Mouse (Mus musculus): ENCODE measurements around the gene Lce3d. TPM values are rescaled to one million over a fixed set of nuclear protein-coding genes. Genes with fewer than 3 reads are reported as not detected.

Gene Lce3d
- total RNA-seq (2015; ENCODE audit: low replicate concordance) (not detected in 2 replicates), total RNA-seq (2017; ENCODE audit: low replicate concordance) (not detected in 2 replicates)

DNA sequence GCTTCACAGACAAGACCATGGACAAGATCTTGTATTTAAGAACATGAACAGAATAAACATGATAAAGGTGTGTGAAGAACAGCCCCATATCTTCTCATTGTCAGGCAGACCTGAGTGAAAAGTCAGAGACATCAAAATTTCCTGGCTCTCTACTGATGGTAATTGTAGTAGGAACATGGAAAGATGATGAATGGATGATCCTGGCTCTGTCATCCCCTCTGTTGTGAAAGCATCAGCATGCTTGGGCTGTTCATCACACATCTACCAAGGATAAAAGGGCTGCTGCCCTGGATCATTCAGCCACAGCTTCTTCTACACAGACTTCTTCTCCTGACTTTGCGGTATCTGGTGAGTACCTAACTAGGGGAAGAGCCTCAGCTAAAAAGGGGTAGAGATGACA lies at the start of gene Lce3d:
Gene Lce3d, plus strand, starts transcription at position 301 of the 400 bp plus-strand sequence.
- ATAC-seq (replicated peaks; ENCODE audit: low FRiP score, poor library complexity, severe bottlenecking), result no peak

DNA sequence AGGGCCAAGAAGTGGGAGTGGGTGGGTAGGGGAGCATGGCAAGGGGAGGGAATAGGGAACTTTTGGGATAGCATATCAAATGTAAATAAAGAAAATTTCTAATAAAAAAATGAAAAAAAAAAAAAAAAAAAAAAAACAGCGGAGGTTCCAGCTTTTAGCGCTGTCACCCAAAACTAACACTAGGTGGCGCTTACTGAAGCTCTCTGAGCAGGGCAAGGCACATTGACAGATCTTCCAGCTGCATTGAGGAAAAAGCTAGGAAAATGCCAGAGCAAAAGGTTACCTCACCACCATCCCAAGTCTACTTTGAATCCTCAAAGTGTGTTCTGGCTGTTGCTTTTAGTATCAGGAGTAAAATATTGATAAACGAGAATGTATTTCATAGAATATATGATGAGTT lies 49.6 kb upstream of the Lce3d start:
- ATAC-seq (replicated peaks; ENCODE audit: low FRiP score, poor library complexity, severe bottlenecking), result no peak

DNA sequence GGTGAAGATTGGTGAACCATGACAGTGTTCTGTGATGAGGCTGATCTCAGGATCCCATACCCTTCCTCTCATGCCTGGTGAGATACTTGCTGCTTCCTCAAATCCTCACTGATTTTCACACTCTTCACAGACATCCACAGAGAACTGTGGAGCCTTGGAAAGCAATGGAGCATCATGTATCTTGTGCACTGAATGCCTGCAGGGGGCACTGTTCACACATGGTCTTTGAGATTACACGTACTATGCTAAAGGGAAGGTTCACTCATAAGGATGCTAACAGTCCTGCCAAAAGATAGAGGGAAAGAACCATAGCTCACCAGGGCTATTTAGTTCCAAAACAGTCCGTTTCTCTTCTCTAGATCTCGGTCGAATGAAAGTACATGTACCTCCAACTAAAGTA lies 36.8 kb upstream of the Lce3d start:
- no peak for ATAC-seq (replicated peaks; ENCODE audit: low FRiP score, poor library complexity, severe bottlenecking)

DNA sequence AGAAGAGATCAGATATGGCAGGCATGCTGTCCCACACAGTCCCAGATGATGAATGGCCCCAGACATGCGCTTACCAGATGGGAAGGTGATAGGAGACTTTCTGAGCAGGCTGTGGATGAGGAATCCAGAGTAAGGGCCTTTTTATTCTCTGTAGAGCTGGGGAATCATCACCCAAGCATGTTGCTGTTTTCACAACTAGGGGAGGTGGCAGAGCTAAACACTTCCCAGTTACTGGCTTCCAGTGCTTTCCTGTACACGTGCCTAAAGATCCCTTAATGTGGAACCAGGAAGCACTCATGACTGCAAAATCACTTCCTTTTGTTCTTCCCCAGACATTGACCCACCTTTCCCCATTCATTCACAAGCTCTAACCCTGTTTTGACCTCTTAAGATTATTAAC lies 31.1 kb upstream of the Lce3d start, which contains the start of gene Lce3a:
Gene Lce3a, minus strand, starts transcription at position 101 of the 400 bp plus-strand sequence.
- no peak for ATAC-seq (replicated peaks; ENCODE audit: low FRiP score, poor library complexity, severe bottlenecking)

DNA sequence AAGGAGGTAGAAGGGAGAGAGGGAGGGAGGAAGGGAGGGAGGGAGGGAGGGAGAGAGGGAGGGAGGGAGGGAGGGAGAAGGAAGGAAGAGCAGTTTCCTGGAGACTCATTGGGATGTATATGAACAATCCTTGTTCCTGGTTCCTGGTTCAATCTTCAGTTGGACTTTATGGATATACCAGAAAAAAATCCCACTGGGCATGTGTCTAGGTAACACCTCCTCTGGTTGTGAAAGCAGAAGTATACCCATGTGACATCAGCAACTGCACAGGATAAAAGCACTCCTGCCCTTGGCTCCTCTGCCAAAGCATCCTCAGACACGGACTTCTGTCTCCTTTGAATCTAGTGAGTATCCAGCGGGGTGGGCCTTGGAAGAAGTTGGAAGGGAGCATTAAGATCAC lies 24.5 kb upstream of the Lce3d start, which contains the start of gene Lce3b:
Gene Lce3b, plus strand, starts transcription at position 301 of the 400 bp plus-strand sequence.
- no peak for ATAC-seq (replicated peaks; ENCODE audit: low FRiP score, poor library complexity, severe bottlenecking)

DNA sequence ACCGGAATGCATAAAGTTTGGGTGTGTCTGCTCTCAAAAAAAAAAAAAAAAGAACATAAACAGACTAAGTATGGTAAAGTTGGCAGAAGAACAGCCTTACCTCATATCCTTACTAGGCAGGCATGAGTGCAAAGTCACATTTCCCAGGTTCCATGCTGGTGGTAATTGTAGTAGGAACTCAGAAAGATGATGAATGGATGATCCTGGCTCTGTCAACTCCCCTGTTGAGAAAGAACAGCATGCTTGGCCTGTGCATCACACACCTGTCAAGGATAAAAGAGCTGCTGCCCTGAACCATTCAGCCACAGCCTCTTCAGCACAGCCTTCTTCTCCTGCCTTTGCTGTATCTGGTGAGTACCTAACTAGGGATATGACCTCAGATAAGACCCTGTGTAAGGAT lies 13.0 kb upstream of the Lce3d start, which contains the start of gene Lce3c:
Gene Lce3c, plus strand, starts transcription at position 301 of the 400 bp plus-strand sequence.
- ATAC-seq (replicated peaks; ENCODE audit: low FRiP score, poor library complexity, severe bottlenecking), result no peak

DNA sequence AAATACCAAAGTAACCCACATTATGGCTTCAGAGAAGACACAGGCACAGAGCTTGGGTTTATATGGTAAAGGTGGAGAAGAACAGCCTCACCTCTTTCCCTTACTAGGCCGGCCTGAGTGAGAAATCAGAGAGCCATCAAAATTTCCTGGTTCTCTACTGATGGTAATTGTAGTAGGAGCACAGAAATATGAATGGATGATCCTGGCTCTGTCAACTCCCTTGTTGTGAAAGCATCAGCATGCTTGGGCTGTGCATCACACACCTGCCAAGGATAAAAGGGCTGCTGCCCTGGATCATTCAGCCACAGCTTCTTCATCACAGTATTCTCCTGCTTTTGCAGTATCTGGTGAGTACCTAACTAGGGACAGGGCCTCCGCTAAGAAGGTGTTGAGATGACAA lies 9.6 kb downstream of the Lce3d start, which contains the start of gene Lce3e:
Gene Lce3e, plus strand, starts transcription at position 301 of the 400 bp plus-strand sequence.
- no peak for ATAC-seq (replicated peaks; ENCODE audit: low FRiP score, poor library complexity, severe bottlenecking)

DNA sequence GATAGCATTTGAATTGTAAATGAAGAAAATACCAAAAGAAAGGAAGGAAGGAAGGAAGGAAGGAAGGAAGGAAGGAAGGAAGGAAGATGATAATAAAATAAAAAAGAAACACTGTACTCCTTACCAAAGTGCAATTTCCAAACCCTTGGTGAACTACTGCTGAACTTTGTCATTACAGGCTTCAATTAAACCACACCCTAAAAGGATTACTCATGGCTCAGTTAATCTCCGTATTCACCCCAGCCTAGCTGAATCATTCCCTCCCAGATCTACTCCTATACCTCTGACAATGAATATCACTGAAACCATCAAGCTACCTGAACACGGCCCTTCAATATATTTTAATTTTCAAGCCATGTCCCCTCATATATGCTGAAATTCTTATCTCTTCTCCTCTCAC lies 21.3 kb downstream of the Lce3d start:
- no peak for ATAC-seq (replicated peaks; ENCODE audit: low FRiP score, poor library complexity, severe bottlenecking)

DNA sequence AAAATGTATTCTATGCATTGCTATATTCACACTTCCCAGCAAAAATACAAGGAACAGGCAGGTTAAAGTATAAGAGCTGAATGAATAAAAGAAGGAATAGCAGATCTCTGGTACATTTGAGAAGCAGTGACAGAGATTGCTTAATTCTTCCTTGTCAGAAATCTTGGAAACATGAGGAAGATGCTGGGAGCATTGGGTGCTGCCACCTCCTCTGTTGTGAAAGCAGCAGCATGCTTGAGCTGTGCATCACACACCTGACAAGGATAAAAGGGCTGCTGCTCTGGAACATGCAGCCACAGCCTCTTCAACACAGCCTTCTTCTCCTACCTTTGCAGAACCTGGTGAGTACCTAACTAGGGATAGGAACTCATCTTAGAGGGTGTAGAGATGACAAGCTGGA lies 34.7 kb downstream of the Lce3d start, which contains the start of gene Lce3f:
Gene Lce3f, plus strand, starts transcription at position 301 of the 400 bp plus-strand sequence.
- ATAC-seq (replicated peaks; ENCODE audit: low FRiP score, poor library complexity, severe bottlenecking), result no peak

DNA sequence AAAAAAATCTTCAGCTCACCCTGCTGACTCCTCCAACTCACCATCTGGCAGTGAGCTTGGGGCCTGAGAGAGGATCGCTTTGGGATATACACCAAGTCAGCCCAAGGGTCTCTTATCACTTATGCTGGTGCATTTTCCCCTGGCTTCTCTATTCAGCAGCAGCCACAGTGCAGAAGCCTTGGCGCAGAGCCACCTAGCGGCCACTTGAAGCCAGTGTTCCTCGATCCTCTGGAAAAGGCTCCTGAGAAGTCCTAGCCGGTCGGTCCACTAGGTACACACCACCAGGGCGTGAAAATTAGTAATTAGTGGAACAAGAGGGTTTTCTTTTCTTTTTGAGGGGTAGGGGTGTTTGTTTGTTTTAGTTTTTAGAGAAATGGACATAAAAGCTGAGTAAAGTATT lies 41.5 kb downstream of the Lce3d start:
- no peak for ATAC-seq (replicated peaks; ENCODE audit: low FRiP score, poor library complexity, severe bottlenecking)

DNA sequence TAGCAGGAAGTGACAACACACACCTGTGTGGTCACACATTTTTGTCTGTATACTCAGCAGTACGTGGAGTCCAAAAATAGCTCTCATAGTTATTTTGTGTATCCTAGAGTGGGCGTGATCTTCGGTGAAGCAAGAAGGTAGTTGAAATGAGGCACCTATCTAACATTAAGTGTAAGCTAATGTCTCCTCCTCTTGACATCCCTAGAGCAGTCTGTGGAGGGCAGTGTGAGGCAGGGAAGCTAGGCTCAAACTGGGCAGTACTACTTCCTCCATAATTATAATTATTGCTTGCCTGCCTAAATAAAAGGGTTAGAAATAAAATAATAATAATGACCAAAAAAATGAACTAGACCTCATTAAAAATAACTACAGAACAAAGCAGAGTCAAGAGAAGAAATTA lies 43.4 kb downstream of the Lce3d start:
- no peak for ATAC-seq (replicated peaks; ENCODE audit: low FRiP score, poor library complexity, severe bottlenecking)

DNA sequence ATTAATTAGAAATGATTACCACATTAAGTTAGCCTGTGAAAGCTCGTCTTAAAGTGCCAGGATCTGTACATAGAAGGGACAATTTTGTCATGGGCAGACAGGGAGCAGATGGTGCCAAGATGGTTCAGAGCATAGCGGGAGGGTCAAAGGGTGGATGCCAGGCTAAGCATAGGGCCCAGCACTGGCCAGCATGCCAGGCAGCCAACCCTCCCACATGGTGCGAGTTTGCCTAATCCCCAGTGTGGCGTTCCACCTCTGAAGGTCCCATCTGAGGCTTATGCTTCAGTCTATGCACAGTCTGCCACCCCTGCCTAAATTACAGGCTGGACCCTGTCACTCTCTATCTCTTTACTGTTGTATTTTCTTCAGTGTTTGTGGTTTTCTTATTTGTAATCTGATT lies 45.7 kb downstream of the Lce3d start:
- no peak for ATAC-seq (replicated peaks; ENCODE audit: low FRiP score, poor library complexity, severe bottlenecking)

Other genes starting within 250 kb of the Lce3d start
- not detected in 2 replicates for gene Lce1e, start 248.3 kb upstream of the Lce3d start, total RNA-seq (2015; ENCODE audit: low replicate concordance)
- gene Lce1e, start 248.3 kb upstream of the Lce3d start, total RNA-seq (2017; ENCODE audit: low replicate concordance), result not detected in 2 replicates
- gene Lce1f, start 237.0 kb upstream of the Lce3d start, total RNA-seq (2015; ENCODE audit: low replicate concordance), result not detected in 2 replicates
- not detected in 2 replicates for gene Lce1f, start 237.0 kb upstream of the Lce3d start, total RNA-seq (2017; ENCODE audit: low replicate concordance)
- not detected in 2 replicates for gene Gm38119, start 218.3 kb upstream of the Lce3d start, total RNA-seq (2015; ENCODE audit: low replicate concordance)
- gene Gm38119, start 218.3 kb upstream of the Lce3d start, total RNA-seq (2017; ENCODE audit: low replicate concordance), result not detected in 2 replicates
- gene Lce1g, start 205.1 kb upstream of the Lce3d start, total RNA-seq (2015; ENCODE audit: low replicate concordance), result not detected in 2 replicates
- not detected in 2 replicates for gene Lce1g, start 205.1 kb upstream of the Lce3d start, total RNA-seq (2017; ENCODE audit: low replicate concordance)
- not detected in 2 replicates for gene Lce1h, start 192.3 kb upstream of the Lce3d start, total RNA-seq (2015; ENCODE audit: low replicate concordance)
- not detected in 2 replicates for gene Lce1h, start 192.3 kb upstream of the Lce3d start, total RNA-seq (2017; ENCODE audit: low replicate concordance)
- gene Lce1i, start 178.5 kb upstream of the Lce3d start, total RNA-seq (2015; ENCODE audit: low replicate concordance), result not detected in 2 replicates
- gene Lce1i, start 178.5 kb upstream of the Lce3d start, total RNA-seq (2017; ENCODE audit: low replicate concordance), result not detected in 2 replicates
- gene Lce1j, start 166.9 kb upstream of the Lce3d start, total RNA-seq (2015; ENCODE audit: low replicate concordance), result not detected in 2 replicates
- not detected in 2 replicates for gene Lce1j, start 166.9 kb upstream of the Lce3d start, total RNA-seq (2017; ENCODE audit: low replicate concordance)
- not detected in 2 replicates for gene Lce1k, start 149.5 kb upstream of the Lce3d start, total RNA-seq (2015; ENCODE audit: low replicate concordance)
- not detected in 2 replicates for gene Lce1k, start 149.5 kb upstream of the Lce3d start, total RNA-seq (2017; ENCODE audit: low replicate concordance)
- not detected in 2 replicates for gene Kprp, start 130.1 kb upstream of the Lce3d start, total RNA-seq (2015; ENCODE audit: low replicate concordance)
- not detected in 2 replicates for gene Kprp, start 130.1 kb upstream of the Lce3d start, total RNA-seq (2017; ENCODE audit: low replicate concordance)
- gene Lce1l, start 106.1 kb upstream of the Lce3d start, total RNA-seq (2015; ENCODE audit: low replicate concordance), result not detected in 2 replicates
- not detected in 2 replicates for gene Lce1l, start 106.1 kb upstream of the Lce3d start, total RNA-seq (2017; ENCODE audit: low replicate concordance)
- not detected in 2 replicates for gene 2310050C09Rik, start 87.2 kb upstream of the Lce3d start, total RNA-seq (2015; ENCODE audit: low replicate concordance)
- gene 2310050C09Rik, start 87.2 kb upstream of the Lce3d start, total RNA-seq (2017; ENCODE audit: low replicate concordance), result not detected in 2 replicates
- not detected in 2 replicates for gene Lce3a, start 31.2 kb upstream of the Lce3d start, total RNA-seq (2015; ENCODE audit: low replicate concordance)
- not detected in 2 replicates for gene Lce3a, start 31.2 kb upstream of the Lce3d start, total RNA-seq (2017; ENCODE audit: low replicate concordance)
- not detected in 2 replicates for gene Lce3b, start 24.4 kb upstream of the Lce3d start, total RNA-seq (2015; ENCODE audit: low replicate concordance)
- not detected in 2 replicates for gene Lce3b, start 24.4 kb upstream of the Lce3d start, total RNA-seq (2017; ENCODE audit: low replicate concordance)
- not detected in 2 replicates for gene Lce3c, start 12.9 kb upstream of the Lce3d start, total RNA-seq (2015; ENCODE audit: low replicate concordance)
- gene Lce3c, start 12.9 kb upstream of the Lce3d start, total RNA-seq (2017; ENCODE audit: low replicate concordance), result not detected in 2 replicates
- not detected in 2 replicates for gene Lce3e, start 9.7 kb downstream of the Lce3d start, total RNA-seq (2015; ENCODE audit: low replicate concordance)
- gene Lce3e, start 9.7 kb downstream of the Lce3d start, total RNA-seq (2017; ENCODE audit: low replicate concordance), result not detected in 2 replicates
- not detected in 2 replicates for gene Lce3f, start 34.8 kb downstream of the Lce3d start, total RNA-seq (2015; ENCODE audit: low replicate concordance)
- gene Lce3f, start 34.8 kb downstream of the Lce3d start, total RNA-seq (2017; ENCODE audit: low replicate concordance), result not detected in 2 replicates
- gene Crct1, start 58.3 kb downstream of the Lce3d start, total RNA-seq (2015; ENCODE audit: low replicate concordance), result not detected in 2 replicates
- not detected in 2 replicates for gene Crct1, start 58.3 kb downstream of the Lce3d start, total RNA-seq (2017; ENCODE audit: low replicate concordance)
- gene Lce1m, start 61.7 kb downstream of the Lce3d start, total RNA-seq (2015; ENCODE audit: low replicate concordance), result not detected in 2 replicates
- gene Lce1m, start 61.7 kb downstream of the Lce3d start, total RNA-seq (2017; ENCODE audit: low replicate concordance), result not detected in 2 replicates
- not detected in 2 replicates for gene Gm4858, start 111.4 kb downstream of the Lce3d start, total RNA-seq (2015; ENCODE audit: low replicate concordance)
- not detected in 2 replicates for gene Gm4858, start 111.4 kb downstream of the Lce3d start, total RNA-seq (2017; ENCODE audit: low replicate concordance)
- gene Crnn, start 187.4 kb downstream of the Lce3d start, total RNA-seq (2015; ENCODE audit: low replicate concordance), result not detected in 2 replicates
- not detected in 2 replicates for gene Crnn, start 187.4 kb downstream of the Lce3d start, total RNA-seq (2017; ENCODE audit: low replicate concordance)
- not detected in 2 replicates for gene Flg2, start 239.9 kb downstream of the Lce3d start, total RNA-seq (2015; ENCODE audit: low replicate concordance)
- gene Flg2, start 239.9 kb downstream of the Lce3d start, total RNA-seq (2017; ENCODE audit: low replicate concordance), result not detected in 2 replicates

Data from erythroblast, adult 5-6 weeks (primary cell).